Mouse (Mus musculus) testis, postnatal 14 days (tissue): ENCODE results near the gene Ube2g1.
"Not testable (repeated sequence)": the region's sequence is repeated elsewhere in the genome, so short reads cannot be mapped to it uniquely, and the experiment has no call there.

ENCODE experiments used
- DNase-seq: peaks from one replicate; pipeline ENCODE4 v3.0.0; 2021; ENCODE audit warnings: low spot score

Ube2g1 gene

GRCm38 (mm10) chr11:72695025-72695424 lies 87.9 kb downstream of the Ube2g1 start:
- DNase-seq, result no peak

GRCm38 (mm10) chr11:72696368-72696971 lies 89.4 kb downstream of the Ube2g1 start:
- no peak for DNase-seq

- peak; percentile 33 for DNase-seq
Measured at GRCm38 (mm10) chr11:72697323-72697722, 90.2 kb downstream of the Ube2g1 start.

GRCm38 (mm10) chr11:72705111-72705510 lies 98.0 kb downstream of the Ube2g1 start:
- not testable (repeated sequence) for DNase-seq

- DNase-seq, result no peak
Measured at GRCm38 (mm10) chr11:72712721-72713120, 105.6 kb downstream of the Ube2g1 start.

- DNase-seq, result no peak
Measured at GRCm38 (mm10) chr11:72718161-72718560, 111.1 kb downstream of the Ube2g1 start.

GRCm38 (mm10) chr11:72723165-72723564 lies 116.1 kb downstream of the Ube2g1 start:
- DNase-seq, result no peak

GRCm38 (mm10) chr11:72723871-72724270 lies 116.8 kb downstream of the Ube2g1 start:
- no peak for DNase-seq

GRCm38 (mm10) chr11:72726023-72726422 lies 118.9 kb downstream of the Ube2g1 start:
- DNase-seq, result no peak

- DNase-seq, result no peak
Measured at GRCm38 (mm10) chr11:72733736-72734135, 126.7 kb downstream of the Ube2g1 start.

- no peak for DNase-seq
Measured at GRCm38 (mm10) chr11:72734840-72735518, 127.9 kb downstream of the Ube2g1 start.

GRCm38 (mm10) chr11:72735519-72735860 lies 128.4 kb downstream of the Ube2g1 start:
- DNase-seq, result no peak
